Mouse (Mus musculus) heart, adult 2 months (tissue): Measurements from ENCODE around the gene Olfr1382. TPM values are rescaled to one million over a fixed set of nuclear protein-coding genes. Genes with fewer than 3 reads are reported as not detected.
"Not testable (repeated sequence)": the region's sequence is repeated elsewhere in the genome, so short reads cannot be mapped to it uniquely, and the experiment has no call there.

Experiments used
- DNase-seq, 2 experiments: peaks; one replicate each; pipeline ENCODE4 v3.0.0; 2021
- H3K27ac ChIP-seq: fragments of 200-600 bp; 2 replicates; pipeline ENCODE4 v1.8.1; 2022
- H3K27me3 ChIP-seq: fragments of 200-500 bp; 2 replicates; pipeline ENCODE4 v1.6.1; 2012; ENCODE audit warnings: mild to moderate bottlenecking, low read length, inconsistent platforms, mixed read lengths; ENCODE audit not compliant: control insufficient read depth, insufficient read depth
- H3K36me3 ChIP-seq: fragments of 200-500 bp; 2 replicates; pipeline ENCODE4 v1.6.1; 2012; ENCODE audit warnings: low read length, inconsistent platforms; ENCODE audit not compliant: control insufficient read depth, insufficient read depth
- H3K4me1 ChIP-seq: fragments of 200-500 bp; 2 replicates; pipeline ENCODE4 v1.6.1; 2011; ENCODE audit warnings: low read length; ENCODE audit not compliant: control insufficient read depth, insufficient read depth
- H3K4me3 ChIP-seq: fragments of 200-600 bp; 2 replicates; pipeline ENCODE4 v1.8.1; 2022
- H3K79me2 ChIP-seq: fragments of 200-500 bp; replicated peaks from 2 replicates; pipeline ENCODE4 v1.6.1; 2012; ENCODE audit warnings: mild to moderate bottlenecking, inconsistent platforms, low read length, moderate library complexity, mixed read lengths; ENCODE audit not compliant: control insufficient read depth, insufficient read depth
- H3K9ac ChIP-seq: fragments of 200-500 bp; 2 replicates; pipeline ENCODE4 v1.6.1; 2012; ENCODE audit warnings: low read depth, mild to moderate bottlenecking, control low read depth, inconsistent platforms, low read length, mixed read lengths
- CTCF ChIP-seq: fragments of 200-600 bp; IDR thresholded peaks from 2 replicates; pipeline ENCODE4 v1.8.1; 2022; ENCODE audit warnings: antibody characterized with exemption, mild to moderate bottlenecking, moderate library complexity
- EP300 ChIP-seq: fragments of 200-500 bp; IDR thresholded peaks from 2 replicates; pipeline ENCODE4 v1.6.1; 2011; ENCODE audit warnings: low read depth, low read length, control low read depth; ENCODE audit not compliant: insufficient read depth
- POLR2A ChIP-seq: fragments of 200-500 bp; IDR thresholded peaks from 2 replicates; pipeline ENCODE4 v1.6.1; 2011; ENCODE audit warnings: mild to moderate bottlenecking, low read depth, low read length, control low read depth; ENCODE audit not compliant: insufficient read depth
- WGBS: fragments of 180-500 bp; shearing (Covaris S2); methylation state at CpG from one replicate; pipeline ENCODE4 v1.1.7; 2018; 5-methylcytosine and 5-hydroxymethylcytosine counted together
- intact Hi-C: fragments of 180-260 bp; cut with DNase I; formaldehyde crosslinking; loops from one replicate; pipeline ENCODE4 v1.15.1; 2025
- long read RNA-seq: library from polyadenylated mRNA; stranded (forward); transcript quantifications from one replicate; pipeline ENCODE4 v2.0.0, GENCODE M21; 2021
- polyA plus RNA-seq: library from polyadenylated mRNA; depleted of rRNA; stranded (reverse); fragments of >200 nt; gene quantifications from 2 replicates; pipeline ENCODE4 v1.2.3, GENCODE M21; 2012; rRNA removed
- total RNA-seq, 2 experiments: library from RNA; stranded (reverse); gene quantifications; 2 replicates each; pipeline ENCODE4 v1.2.3; 2021

Gene Olfr1382
- total RNA-seq (not detected), polyA plus RNA-seq (not detected in 2 replicates)
- long read RNA-seq = 0 reads

DNA sequence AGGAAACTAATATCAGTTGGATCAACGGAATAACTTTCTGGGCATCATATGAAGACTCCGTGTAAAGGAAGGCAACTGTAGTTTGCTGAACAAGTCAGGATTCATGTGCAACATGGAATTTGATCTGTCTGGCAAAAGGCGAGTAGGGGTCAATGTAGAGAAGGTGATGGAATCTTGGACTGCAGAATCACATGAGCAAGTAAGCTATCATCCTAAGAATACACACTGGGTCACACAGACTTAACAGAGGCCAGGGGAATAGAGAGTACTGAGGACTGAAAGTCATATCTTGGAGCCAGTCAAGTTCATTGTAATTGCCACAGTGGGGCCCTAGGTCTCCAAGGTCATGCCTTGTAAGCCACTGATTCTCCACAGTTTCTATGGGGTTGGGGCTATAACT lies at the start of gene Olfr1382:
Gene Olfr1382 (plus strand): TSS at position 301 of the 400 bp plus-strand sequence.
- intact Hi-C loops = no loop called here
- H3K27me3 ChIP-seq = no peaks in the 10 kb centered on the region
- no peak for TF ChIP-seq EP300
- no peak for TF ChIP-seq CTCF
- TF ChIP-seq POLR2A = no peak
- DNase-seq = no peak
- 75% methylated on average over 3 of the region's 3 CpGs for WGBS
- no peaks in the 10 kb centered on the region for H3K4me1 ChIP-seq
- no peak within 1 kb of the TSS for H3K9ac ChIP-seq
- H3K36me3 ChIP-seq = no peaks in the 10 kb centered on the region
- H3K4me3 ChIP-seq = no peak within 1 kb of the TSS
- no peaks in the 10 kb centered on the region for H3K79me2 ChIP-seq
- H3K27ac ChIP-seq = no peak within 1 kb of the TSS

GRCm38 (mm10) chr11:49485973-49486372 lies 42.1 kb upstream of the Olfr1382 start:
- H3K27me3 ChIP-seq = no peaks in the 10 kb centered on the region
- no peak overlapping the region for H3K4me3 ChIP-seq
- intact Hi-C loops = no loop called here
- 49% methylated on average over 4 of the region's 4 CpGs for WGBS
- TF ChIP-seq POLR2A (no peak), EP300 (no peak), CTCF (no peak)
- H3K79me2 ChIP-seq = no peaks in the 10 kb centered on the region
- H3K4me1 ChIP-seq = no peaks in the 10 kb centered on the region
- no peaks in the 10 kb centered on the region for H3K36me3 ChIP-seq
- H3K9ac ChIP-seq = no peak overlapping the region
- DNase-seq = no peak
- H3K27ac ChIP-seq = no peak overlapping the region

DNA sequence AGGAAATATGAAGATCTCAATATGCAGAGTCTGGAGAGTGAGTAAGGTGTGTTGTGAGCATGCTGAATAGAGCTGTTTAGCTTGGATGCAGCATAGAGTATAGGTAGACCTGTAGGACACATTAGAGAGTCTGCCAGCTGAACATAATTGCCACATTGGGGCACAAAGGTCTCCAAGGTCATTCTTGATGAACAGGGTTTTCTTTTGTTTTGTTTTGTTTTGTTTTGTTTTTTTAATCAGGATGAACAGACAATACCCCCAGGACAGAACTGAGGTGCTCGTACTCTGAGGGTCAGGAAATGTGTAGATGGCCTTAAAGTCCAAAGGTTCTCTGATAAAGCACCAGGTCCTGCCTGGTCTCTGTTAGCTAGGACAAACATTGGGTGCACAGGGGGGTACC lies 39.3 kb upstream of the Olfr1382 start, which contains the start of gene Olfr1385:
Gene Olfr1385 (plus strand): TSS at position 301 of the 400 bp plus-strand sequence.
- H3K27ac ChIP-seq, H3K4me1 ChIP-seq, H3K4me3 ChIP-seq, DNase-seq, H3K9ac ChIP-seq, intact Hi-C loops, H3K36me3 ChIP-seq, H3K79me2 ChIP-seq, H3K27me3 ChIP-seq: not testable (repeated sequence)
- WGBS = 63% methylated on average over 1 of the region's 1 CpGs

DNA sequence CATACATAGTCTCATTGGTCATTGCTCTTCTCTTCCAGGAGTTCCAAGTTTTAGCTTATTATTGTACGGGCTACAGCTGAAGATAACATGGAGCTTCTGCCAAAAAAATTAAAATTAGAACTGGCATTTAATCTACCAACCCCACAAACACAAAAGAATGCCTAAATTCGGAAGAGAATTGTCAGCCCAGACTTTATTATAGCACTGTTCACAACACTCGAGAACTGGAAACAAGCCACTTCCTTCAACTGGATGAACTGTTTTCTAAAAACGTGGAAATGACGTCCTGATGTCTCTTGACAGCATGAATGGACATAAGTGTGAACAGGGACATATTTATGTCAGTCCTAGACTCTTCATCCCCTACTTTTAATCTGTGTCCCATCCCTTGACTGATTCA lies 10.0 kb upstream of the Olfr1382 start:
- no peak for DNase-seq
- Histone ChIP-seq H3K27ac (no peak overlapping the region), H3K27me3 (no peaks in the 10 kb centered on the region), H3K4me3 (no peak overlapping the region), H3K9ac (no peak overlapping the region), H3K4me1 (no peaks in the 10 kb centered on the region), H3K36me3 (no peaks in the 10 kb centered on the region), H3K79me2 (no peaks in the 10 kb centered on the region)
- intact Hi-C loops = no loop called here
- WGBS = 34% methylated on average over 5 of the region's 5 CpGs
- TF ChIP-seq EP300 = no peak
- TF ChIP-seq POLR2A = no peak
- no peak for TF ChIP-seq CTCF

DNA sequence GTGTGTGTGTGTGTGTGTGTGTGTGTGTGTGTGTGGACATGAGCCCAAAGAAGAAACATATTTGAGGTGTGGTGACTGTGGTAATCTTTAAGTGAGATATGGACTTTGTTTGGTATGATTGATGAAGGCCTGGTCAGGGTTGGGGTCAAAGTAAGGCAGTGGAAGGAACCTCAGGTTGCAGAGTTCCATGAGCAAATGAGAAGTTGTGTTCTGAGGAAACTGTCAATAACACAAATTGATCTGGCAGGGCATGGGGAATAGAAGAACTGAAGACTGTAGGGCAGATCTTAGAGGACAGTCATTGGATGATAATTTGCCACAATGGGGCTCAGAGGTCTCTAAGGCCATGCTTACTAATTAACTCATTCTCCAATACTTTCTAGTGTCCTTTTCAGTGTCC lies 8.7 kb upstream of the Olfr1382 start, which contains the start of gene Olfr1383:
Gene Olfr1383 (plus strand): TSS at position 301 of the 400 bp plus-strand sequence.
- Histone ChIP-seq H3K27ac (no peak within 1 kb of the TSS), H3K79me2 (no peaks in the 10 kb centered on the region), H3K36me3 (no peaks in the 10 kb centered on the region), H3K9ac (no peak within 1 kb of the TSS), H3K4me3 (no peak within 1 kb of the TSS), H3K4me1 (no peaks in the 10 kb centered on the region), H3K27me3 (no peaks in the 10 kb centered on the region)
- TF ChIP-seq CTCF (no peak), POLR2A (no peak), EP300 (no peak)
- intact Hi-C loops = no loop called here
- DNase-seq = no peak

DNA sequence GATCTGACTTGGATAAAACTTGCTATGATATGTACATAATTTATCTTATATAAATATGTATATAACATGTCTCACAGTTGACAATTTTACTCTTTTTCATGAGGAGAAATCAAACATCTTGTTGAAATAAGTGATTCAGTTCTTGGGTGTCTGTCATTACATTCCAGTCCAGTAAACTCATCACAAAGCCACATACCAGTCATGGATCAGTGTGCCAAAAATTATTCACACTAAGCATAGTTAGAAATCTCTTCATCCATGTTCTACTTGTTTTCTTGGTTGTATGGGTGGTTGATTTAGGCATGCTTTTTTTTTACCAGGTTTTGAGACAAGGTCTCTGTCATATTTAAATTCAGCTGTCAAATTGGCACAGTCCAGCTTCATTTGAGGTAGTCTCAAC lies 4.7 kb downstream of the Olfr1382 start:
- no peaks in the 10 kb centered on the region for H3K36me3 ChIP-seq
- H3K27me3 ChIP-seq = no peaks in the 10 kb centered on the region
- intact Hi-C loops = loop anchor here (10.0 kb wide), 1 partner anchor 658 kb away; the partner anchor contains the start of gene Irgm1
- no peaks in the 10 kb centered on the region for H3K4me1 ChIP-seq
- TF ChIP-seq EP300 = no peak
- TF ChIP-seq CTCF = no peak
- no peak for TF ChIP-seq POLR2A
- H3K27ac ChIP-seq = no peak overlapping the region
- no peaks in the 10 kb centered on the region for H3K79me2 ChIP-seq
- no peak overlapping the region for H3K9ac ChIP-seq
- no peak for DNase-seq
- H3K4me3 ChIP-seq = no peak overlapping the region

GRCm38 (mm10) chr11:49536631-49537030 lies 8.6 kb downstream of the Olfr1382 start:
- intact Hi-C loops = loop anchor here (10.0 kb wide), 1 partner anchor 662 kb away; the partner anchor contains the start of gene Irgm1
- H3K9ac ChIP-seq, H3K36me3 ChIP-seq, H3K27ac ChIP-seq, H3K27me3 ChIP-seq, H3K4me3 ChIP-seq, DNase-seq, H3K79me2 ChIP-seq, H3K4me1 ChIP-seq: not testable (repeated sequence)
- WGBS = 78% methylated on average over 2 of the region's 2 CpGs
- TF ChIP-seq CTCF = peak; percentile 44

- WGBS = 70% methylated on average over 3 of the region's 3 CpGs
- H3K4me1 ChIP-seq, H3K27me3 ChIP-seq, H3K9ac ChIP-seq, intact Hi-C loops, H3K36me3 ChIP-seq, H3K27ac ChIP-seq, H3K79me2 ChIP-seq, H3K4me3 ChIP-seq, DNase-seq: not testable (repeated sequence)
These were observed 15.1 kb downstream of the Olfr1382 start, which contains the start of gene Olfr1381 for GRCm38 (mm10) chr11:49543149-49543548. TSS of gene Olfr1381 (plus strand) at chr11:49543449.
